Mouse (Mus musculus) liver, postnatal 0 days (tissue): ENCODE data around the gene Clec2l. TPM values are rescaled to one million over a fixed set of nuclear protein-coding genes. Genes with fewer than 3 reads are reported as not detected.
A peak's percentile ranks its signal among the peaks of the same experiment; 100 is the strongest.

ENCODE experiments used
- ATAC-seq: fragments of 200-750 bp; cut with Nextera tagmentation; 2 replicates; pipeline ENCODE4 v1.8.0; 2017; ENCODE audit warnings: mild to moderate bottlenecking, moderate library complexity
- DNase-seq: peaks from one replicate; pipeline ENCODE4 v3.0.0-alpha.2; 2016
- H3K27ac ChIP-seq: fragments of 300-500 bp; sonication (generic); 2 replicates; pipeline ENCODE4 v1.5.1; 2014; ENCODE audit warnings: antibody characterized with exemption, moderate library complexity, mild to moderate bottlenecking, low read depth
- H3K27me3 ChIP-seq: fragments of 300-500 bp; sonication (generic); 2 replicates; pipeline ENCODE4 v1.6.1; 2014; ENCODE audit warnings: low read length, control low read depth, mixed read lengths; ENCODE audit not compliant: insufficient read depth
- H3K36me3 ChIP-seq: fragments of 300-500 bp; sonication (generic); replicated peaks from 2 replicates; pipeline ENCODE4 v1.6.1; 2014; ENCODE audit warnings: mild to moderate bottlenecking, control low read depth, low read length, moderate library complexity, mixed read lengths; ENCODE audit not compliant: insufficient read depth
- H3K4me1 ChIP-seq: fragments of 300-500 bp; sonication (generic); 2 replicates; pipeline ENCODE4 v1.6.1; 2014; ENCODE audit warnings: antibody characterized with exemption, mild to moderate bottlenecking, control low read depth; ENCODE audit not compliant: insufficient read depth
- H3K4me2 ChIP-seq: fragments of 300-500 bp; sonication (generic); 2 replicates; pipeline ENCODE4 v1.6.1; 2014; ENCODE audit warnings: low read depth, mild to moderate bottlenecking, low read length, moderate library complexity, mixed read lengths
- H3K4me3 ChIP-seq: fragments of 300-500 bp; sonication (generic); 2 replicates; pipeline ENCODE4 v1.5.1; 2014; ENCODE audit warnings: low read depth, low read length
- H3K9ac ChIP-seq: fragments of 300-500 bp; sonication (generic); replicated peaks from 2 replicates; pipeline ENCODE4 v1.6.1; 2014; ENCODE audit warnings: mild to moderate bottlenecking, moderate library complexity
- H3K9me3 ChIP-seq: fragments of 300-500 bp; sonication (generic); 2 replicates; pipeline ENCODE4 v1.6.1; 2016; ENCODE audit warnings: mild to moderate bottlenecking, control low read depth, low read length, mixed read lengths
- CTCF ChIP-seq: sonication (generic); IDR thresholded peaks from 2 replicates; pipeline ENCODE4 v1.5.1; 2016; ENCODE audit warnings: antibody characterized with exemption, low read depth
- EP300 ChIP-seq: IDR thresholded peaks from 2 replicates; pipeline ENCODE4 v1.6.1; 2016; ENCODE audit warnings: antibody characterized with exemption, low read depth, mild to moderate bottlenecking
- WGBS: fragments of 180-500 bp; shearing (Covaris S2); extraction: QIAGEN DNeasy Blood & Tissue Kit; methylation state at CpG from one replicate; pipeline ENCODE4 v1.1.7; 2014; ENCODE audit not compliant: insufficient replicate concordance; 5-methylcytosine and 5-hydroxymethylcytosine counted together
- polyA plus RNA-seq: library from polyadenylated mRNA; unstranded; fragments of >200 nt; fragmentation: Nextera tagmentation; extraction: Ambion mirVana; gene quantifications from 2 replicates; pipeline ENCODE4 v1.2.1, GENCODE M21; 2015

The Clec2l gene
- not detected in 2 replicates for polyA plus RNA-seq

GRCm38 (mm10) chr6:38662714-38663615 is at the start of gene Clec2l:
Gene Clec2l, plus strand, starts transcription at chr6:38663069.
- Histone ChIP-seq H3K36me3 (no peaks in the 10 kb centered on the region), H3K27ac (no peak within 1 kb of the TSS), H3K9me3 (no peaks in the 10 kb centered on the region), H3K4me2 (peak within 1 kb of the TSS; percentile 67), H3K27me3 (peaks cover 50% of the 10 kb centered on the region), H3K4me1 (no peaks in the 10 kb centered on the region; the same call in 1 of the 2 replicates), H3K4me3 (peak within 1 kb of the TSS; percentile 41), H3K9ac (no peak within 1 kb of the TSS)
- 2% methylated on average over 45 of the region's 84 CpGs for WGBS
- ATAC-seq (no peak), DNase-seq (no peak)
- TF ChIP-seq EP300 = no peak
- TF ChIP-seq CTCF = no peak

- no peaks in the 10 kb centered on the region for H3K9me3 ChIP-seq
- 81% methylated on average over 1 of the region's 1 CpGs for WGBS
- H3K4me2 ChIP-seq = no peak overlapping the region
- no peak overlapping the region for H3K4me3 ChIP-seq
- H3K36me3 ChIP-seq = peaks cover 12% of the 10 kb centered on the region
- H3K27ac ChIP-seq = no peak overlapping the region
- TF ChIP-seq EP300 = no peak
- no peak for TF ChIP-seq CTCF
- H3K27me3 ChIP-seq = no peaks in the 10 kb centered on the region
- H3K4me1 ChIP-seq = no peaks in the 10 kb centered on the region
- no peak overlapping the region for H3K9ac ChIP-seq
- DNase-seq (no peak), ATAC-seq (no peak)
These were observed 40.5 kb upstream of the Clec2l start for GRCm38 (mm10) chr6:38622406-38622805.

- Histone ChIP-seq H3K27me3 (no peaks in the 10 kb centered on the region), H3K4me1 (no peaks in the 10 kb centered on the region), H3K9me3 (no peaks in the 10 kb centered on the region), H3K4me2 (no peak overlapping the region), H3K4me3 (no peak overlapping the region), H3K27ac (no peak overlapping the region), H3K9ac (no peak overlapping the region), H3K36me3 (peaks cover 3% of the 10 kb centered on the region; the same call in 1 of the 2 replicates)
- TF ChIP-seq EP300 (peak; percentile 75; the same call in 1 of the 2 replicates), CTCF (no peak)
- DNase-seq = peak; percentile 13
- peak; percentile 79 for ATAC-seq
- WGBS = 48% methylated on average over 2 of the region's 2 CpGs
These were observed 39.4 kb upstream of the Clec2l start for GRCm38 (mm10) chr6:38623457-38623856.

- Histone ChIP-seq H3K27ac (no peak overlapping the region), H3K27me3 (no peaks in the 10 kb centered on the region), H3K9ac (no peak overlapping the region), H3K9me3 (no peaks in the 10 kb centered on the region), H3K4me1 (no peaks in the 10 kb centered on the region), H3K4me2 (no peak overlapping the region), H3K36me3 (no peaks in the 10 kb centered on the region; the same call in 1 of the 2 replicates), H3K4me3 (no peak overlapping the region)
- ATAC-seq (no peak), DNase-seq (no peak)
- TF ChIP-seq EP300 = no peak
- TF ChIP-seq CTCF = no peak
- WGBS = 85% methylated on average over 1 of the region's 1 CpGs
These were observed 38.4 kb upstream of the Clec2l start for GRCm38 (mm10) chr6:38624439-38624838.

- Histone ChIP-seq H3K4me3 (no peak overlapping the region), H3K9ac (no peak overlapping the region), H3K27ac (no peak overlapping the region), H3K4me2 (no peak overlapping the region), H3K27me3 (no peaks in the 10 kb centered on the region), H3K36me3 (no peaks in the 10 kb centered on the region), H3K9me3 (no peaks in the 10 kb centered on the region), H3K4me1 (no peaks in the 10 kb centered on the region)
- no peak for ATAC-seq
- no peak for TF ChIP-seq CTCF
- TF ChIP-seq EP300 = no peak
- no peak for DNase-seq
- whole genome bisulfite sequencing = 97% methylated on average over 5 of the region's 5 CpGs
These were observed 36.8 kb upstream of the Clec2l start for GRCm38 (mm10) chr6:38626086-38626485.

- no peak overlapping the region for H3K4me2 ChIP-seq
- H3K27ac ChIP-seq = no peak overlapping the region
- no peak overlapping the region for H3K9ac ChIP-seq
- no peaks in the 10 kb centered on the region for H3K4me1 ChIP-seq
- DNase-seq (no peak), ATAC-seq (no peak)
- 95% methylated on average over 4 of the region's 4 CpGs for WGBS
- no peak for TF ChIP-seq CTCF
- no peak for TF ChIP-seq EP300
- H3K36me3 ChIP-seq = no peaks in the 10 kb centered on the region
- no peaks in the 10 kb centered on the region for H3K27me3 ChIP-seq
- H3K9me3 ChIP-seq = no peaks in the 10 kb centered on the region
- H3K4me3 ChIP-seq = no peak overlapping the region
These were observed 35.8 kb upstream of the Clec2l start for GRCm38 (mm10) chr6:38627081-38627480.
